In the genomic region with DNA sequence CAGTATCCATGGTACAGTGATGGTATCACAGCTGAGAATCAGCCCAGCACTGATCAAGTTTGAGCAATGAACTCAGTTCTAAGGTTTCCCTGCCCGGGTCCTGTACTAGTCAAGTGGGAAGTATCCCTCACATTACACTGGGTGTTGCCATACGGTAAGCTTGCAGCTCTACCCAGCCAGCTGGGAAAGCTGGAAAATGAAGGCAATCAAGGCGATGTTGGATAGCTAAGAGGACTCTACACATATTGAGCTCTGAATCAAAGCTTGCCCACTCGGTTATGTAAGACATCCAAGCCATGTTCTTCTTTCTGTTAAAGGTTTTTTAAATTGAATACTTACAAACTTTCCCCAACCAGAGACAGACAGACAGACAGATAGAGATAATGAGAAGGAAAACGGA, we compare ENCODE assay signal across 18 mouse cellular contexts. TPM values are rescaled to one million over a fixed set of nuclear protein-coding genes. Genes with fewer than 3 reads are reported as not detected.
"Had no signal": no experiment of that assay in that cellular context is flagged by ENCODE, and none has a peak within 500 bp of the region (broad histone marks: within the 10 kb centered on the region; RNA-seq: fewer than 3 reads in every experiment).

No protein-coding gene starts in this region.

- H3K4me3 ChIP-seq: neural tube, embryonic 12.5 days; neural tube, embryonic 13.5 days; neural tube, embryonic 15.5 days; stomach, embryonic 15.5 days had no signal

- H3K9ac ChIP-seq: neural tube, embryonic 12.5 days; neural tube, embryonic 13.5 days; neural tube, embryonic 15.5 days; stomach, embryonic 15.5 days had no signal

- H3K27ac ChIP-seq: neural tube, embryonic 12.5 days; neural tube, embryonic 13.5 days; neural tube, embryonic 15.5 days; stomach, embryonic 15.5 days; stomach, postnatal 0 days had no signal

- H3K36me3 ChIP-seq: neural tube, embryonic 12.5 days; neural tube, embryonic 13.5 days; neural tube, embryonic 15.5 days; stomach, embryonic 15.5 days had no signal

- H3K9me3 ChIP-seq: neural tube, embryonic 12.5 days; neural tube, embryonic 13.5 days; neural tube, embryonic 15.5 days; stomach, embryonic 15.5 days had no signal

- DNase-seq: retina, postnatal 1 day; right cerebral cortex, adult 18-20 months; right cerebral cortex, postnatal 14 days; right cerebral cortex, postnatal 25 days; right cerebral cortex, postnatal 4 days; spleen, adult 18-20 months; thymus, adult 18-20 months; thymus, adult 2 months; thymus, postnatal 14 days; thymus, postnatal 25 days; thymus, postnatal 36 days; thymus, postnatal 4 days had no signal

- H3K27me3 ChIP-seq: neural tube, embryonic 12.5 days; neural tube, embryonic 13.5 days; neural tube, embryonic 15.5 days; stomach, embryonic 15.5 days had no signal

- H3K4me2 ChIP-seq: neural tube, embryonic 12.5 days; neural tube, embryonic 13.5 days; neural tube, embryonic 15.5 days; stomach, embryonic 15.5 days had no signal

- H3K4me1 ChIP-seq: neural tube, embryonic 12.5 days; neural tube, embryonic 13.5 days; neural tube, embryonic 15.5 days; stomach, embryonic 15.5 days had no signal

RNA-seq across cellular contexts. Expression of a gene that starts 45.0 kb away (rescaled TPM):
- total RNA-seq: neutrophil, adult 5-6 weeks had no signal
